In the genomic region with DNA sequence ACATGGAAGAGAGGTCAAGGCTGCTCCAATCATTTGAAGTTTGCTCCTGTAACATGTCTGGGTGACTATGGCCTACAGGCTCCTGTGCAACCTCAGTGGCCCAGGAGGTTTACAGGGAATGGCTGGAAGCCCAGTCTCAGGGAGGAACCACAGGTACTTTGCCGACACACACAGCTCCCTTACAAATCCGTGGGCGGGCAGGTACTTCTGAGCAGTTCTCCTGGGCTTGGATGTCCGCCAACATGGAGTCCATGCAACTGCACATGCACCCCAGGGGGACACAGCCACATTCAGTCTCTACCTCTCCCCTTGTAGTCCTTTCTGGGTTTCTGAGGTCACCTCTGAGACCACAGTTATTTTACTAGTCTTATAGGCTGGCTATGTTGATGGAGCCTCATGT, we compare ENCODE assay signal across 22 mouse cellular contexts. TPM values are rescaled to one million over a fixed set of nuclear protein-coding genes. Genes with fewer than 3 reads are reported as not detected.
DNase-seq lines count a peak whose midpoint lies in the region; ATAC-seq lines count a peak whose summit lies in the region.
"Had no signal": no experiment of that assay in that cellular context is flagged by ENCODE, and none has a peak within 500 bp of the region (broad histone marks: within the 10 kb centered on the region; RNA-seq: fewer than 3 reads in every experiment).

No protein-coding gene starts in this region.

- no peak overlapping the region for H3K4me3 ChIP-seq in embryonic facial prominence, embryonic 14.5 days (ENCODE audit: low read depth, low read length)
- H3K4me3 ChIP-seq in embryonic facial prominence, embryonic 10.5 days = no peak overlapping the region
- H3K4me3 ChIP-seq: embryonic facial prominence, embryonic 12.5 days; heart, adult 2 months; heart, embryonic 15.5 days; hindbrain, embryonic 13.5 days had no signal

- ATAC-seq in embryonic facial prominence, embryonic 14.5 days (ENCODE audit: low read depth) = no peak
- ATAC-seq in frontal cortex, adult (ENCODE audit: low TSS enrichment) = no peak
- ATAC-seq: CD4-positive, CD25-positive, alpha-beta regulatory T cell, adult 4 months; forebrain, embryonic 14.5 days had no signal

- peak; percentile 13 for DNase-seq in adrenal gland, postnatal 25 days
- DNase-seq in adrenal gland, postnatal 10 days = no peak
- peak; percentile 12 for DNase-seq in embryonic facial prominence, embryonic 14.5 days (ENCODE audit: low spot score)
- DNase-seq in embryonic facial prominence, embryonic 10.5 days (ENCODE audit: low spot score) = no peak
- DNase-seq in layer of hippocampus, adult 9-11 months = peak; percentile 39
- DNase-seq in layer of hippocampus, postnatal 36 days = no peak
- DNase-seq: adrenal gland, adult 8-10 months; B cell, adult 2 months; cerebellum, postnatal 10 days; embryo, embryonic 11 days; gastrocnemius, postnatal 10 days; heart, adult 2 months; heart, postnatal 14 days; kidney, adult 11 months had no signal

- no peak overlapping the region for H3K27ac ChIP-seq in embryonic facial prominence, embryonic 14.5 days (replicated peaks; ENCODE audit: low read depth, low read length)
- no peak overlapping the region for H3K27ac ChIP-seq in embryonic facial prominence, embryonic 10.5 days (replicated peaks)
- H3K27ac ChIP-seq: embryonic facial prominence, embryonic 12.5 days; heart, adult 2 months; heart, embryonic 15.5 days; hindbrain, embryonic 13.5 days had no signal

- no peaks in the 10 kb centered on the region for H3K27me3 ChIP-seq in embryonic facial prominence, embryonic 14.5 days (replicated peaks; ENCODE audit: control insufficient read depth, insufficient read depth, low read length)
- no peaks in the 10 kb centered on the region; the same call in 1 of the 2 replicates for H3K27me3 ChIP-seq in embryonic facial prominence, embryonic 10.5 days (replicated peaks; ENCODE audit: low read depth, poor library complexity, severe bottlenecking)
- H3K27me3 ChIP-seq: embryonic facial prominence, embryonic 12.5 days; heart, embryonic 15.5 days had no signal

- H3K4me2 ChIP-seq in embryonic facial prominence, embryonic 14.5 days (ENCODE audit: low read depth, low read length) = no peak overlapping the region
- H3K4me2 ChIP-seq: embryonic facial prominence, embryonic 12.5 days; heart, embryonic 11.5 days; heart, embryonic 15.5 days; hindbrain, embryonic 13.5 days had no signal

- H3K36me3 ChIP-seq in embryonic facial prominence, embryonic 14.5 days (ENCODE audit: control insufficient read depth, insufficient read depth, low read length) = 0 out of 2 replicates have a peak, but pooled peaks cover under 1% of the 10 kb centered on the region
- peaks cover 16% of the 10 kb centered on the region; the same call in 1 of the 2 replicates for H3K36me3 ChIP-seq in embryonic facial prominence, embryonic 10.5 days (replicated peaks)
- H3K36me3 ChIP-seq: heart, embryonic 15.5 days had no signal

- no peaks in the 10 kb centered on the region for H3K9me3 ChIP-seq in embryonic facial prominence, embryonic 14.5 days (ENCODE audit: control insufficient read depth, low read length)
- no peaks in the 10 kb centered on the region for H3K9me3 ChIP-seq in embryonic facial prominence, embryonic 10.5 days
- H3K9me3 ChIP-seq: embryonic facial prominence, embryonic 12.5 days; G1E; heart, embryonic 15.5 days; hindbrain, embryonic 13.5 days had no signal

- no peak overlapping the region for H3K9ac ChIP-seq in embryonic facial prominence, embryonic 14.5 days (ENCODE audit: low read depth, low read length)
- H3K9ac ChIP-seq: embryonic facial prominence, embryonic 12.5 days; heart, embryonic 15.5 days; hindbrain, embryonic 13.5 days had no signal

- peaks cover 5% of the 10 kb centered on the region; the same call in 1 of the 2 replicates for H3K4me1 ChIP-seq in embryonic facial prominence, embryonic 14.5 days (ENCODE audit: control insufficient read depth, insufficient read depth, low read length)
- peaks cover 32% of the 10 kb centered on the region for H3K4me1 ChIP-seq in embryonic facial prominence, embryonic 10.5 days

- 84% methylated on average over 4 of the region's 4 CpGs for WGBS in embryonic facial prominence, embryonic 14.5 days
- 93% methylated on average over 4 of the region's 4 CpGs for WGBS in embryonic facial prominence, embryonic 10.5 days

RNA-seq across cellular contexts. Expression of gene Fbrsl1, which starts 28.1 kb away (rescaled TPM):
- total RNA-seq in adrenal gland, postnatal 25 days (2021) = 71.5 and 81.3 TPM in 2 replicates
- 10 to 100 TPM; 54.5 to 63.6 TPM for total RNA-seq in adrenal gland, postnatal 10 days (2021)
- 14.6 and 14.7 TPM in 2 replicates for polyA plus RNA-seq in embryonic facial prominence, embryonic 14.5 days (2014; fragmentation: Nextera tagmentation; extraction: Ambion mirVana)
- 21.5 and 23.5 TPM in 2 replicates for polyA plus RNA-seq in embryonic facial prominence, embryonic 10.5 days (2016; fragmentation: Nextera tagmentation; extraction: Ambion mirVana)
- total RNA-seq in layer of hippocampus, postnatal 36 days (2021) = 10 to 100 TPM; 78.1 to 89.6 TPM

Comparison
In these comparisons a context has a peak if more than half of its experiments do, and no peak if none do; other contexts are left out.
1. DNase-seq: peak in adrenal gland, postnatal 25 days (single experiment), embryonic facial prominence, embryonic 14.5 days (single experiment) and layer of hippocampus, adult 9-11 months (single experiment); none in adrenal gland, postnatal 10 days (single experiment), embryonic facial prominence, embryonic 10.5 days (single experiment) and layer of hippocampus, postnatal 36 days (0 of 2).